Mouse (Mus musculus): ENCODE measurements around the gene Armc9.

Gene Armc9

GRCm38 (mm10) chr1:86277055-86277454, 122.5 kb downstream of the Armc9 start:
- no peak for DNase-seq (ENCODE audit: low spot score in 2 of 2)

- DNase-seq (ENCODE audit: low spot score in 2 of 2): no peak
These were observed 127.4 kb downstream of the Armc9 start for GRCm38 (mm10) chr1:86281781-86282536.

- no peak for DNase-seq (ENCODE audit: low spot score in 2 of 2)
These were observed 129.5 kb downstream of the Armc9 start for GRCm38 (mm10) chr1:86284101-86284500.

GRCm38 (mm10) chr1:86285295-86285694, 130.7 kb downstream of the Armc9 start:
- DNase-seq (ENCODE audit: low spot score in 2 of 2): no peak

GRCm38 (mm10) chr1:86287473-86287872, 132.9 kb downstream of the Armc9 start:
- no peak for DNase-seq (ENCODE audit: low spot score in 2 of 2)

GRCm38 (mm10) chr1:86290452-86290851, 135.9 kb downstream of the Armc9 start:
- no peak for DNase-seq (ENCODE audit: low spot score in 2 of 2)

- DNase-seq (ENCODE audit: low spot score in 2 of 2): no peak
These were observed 138.5 kb downstream of the Armc9 start for GRCm38 (mm10) chr1:86293091-86293490.

- no peak for DNase-seq (ENCODE audit: low spot score in 2 of 2)
These were observed 139.3 kb downstream of the Armc9 start for GRCm38 (mm10) chr1:86293868-86294267.

GRCm38 (mm10) chr1:86294472-86294871, 139.9 kb downstream of the Armc9 start:
- DNase-seq (ENCODE audit: low spot score in 2 of 2): no peak

- DNase-seq (ENCODE audit: low spot score in 2 of 2): no peak
These were observed 145.5 kb downstream of the Armc9 start for GRCm38 (mm10) chr1:86300093-86300492.

- peak; percentile 20 to 31 for DNase-seq (ENCODE audit: low spot score in 2 of 2)
These were observed 146.2 kb downstream of the Armc9 start for GRCm38 (mm10) chr1:86300731-86301130.

GRCm38 (mm10) chr1:86301221-86302091, 146.9 kb downstream of the Armc9 start:
- peak; percentile 17 to 41 for DNase-seq (ENCODE audit: low spot score in 2 of 2)

GRCm38 (mm10) chr1:86302532-86302931, 148.0 kb downstream of the Armc9 start, which contains the start of gene B3gnt7:
Gene B3gnt7, plus strand, starts transcription at chr1:86302832.
- DNase-seq (ENCODE audit: low spot score in 2 of 2): no peak

GRCm38 (mm10) chr1:86303063-86303872, 148.7 kb downstream of the Armc9 start:
- DNase-seq (ENCODE audit: low spot score in 2 of 2): peak; percentile 26 to 49

- no peak for DNase-seq (ENCODE audit: low spot score in 2 of 2)
These were observed 149.3 kb downstream of the Armc9 start for GRCm38 (mm10) chr1:86303873-86304250.

- no peak for DNase-seq (ENCODE audit: low spot score in 2 of 2)
These were observed 152.1 kb downstream of the Armc9 start for GRCm38 (mm10) chr1:86306686-86307085.

- no peak for DNase-seq (ENCODE audit: low spot score in 2 of 2)
These were observed 152.7 kb downstream of the Armc9 start for GRCm38 (mm10) chr1:86307177-86307762.

GRCm38 (mm10) chr1:86307871-86308641, 153.5 kb downstream of the Armc9 start:
- DNase-seq (ENCODE audit: low spot score in 2 of 2): no peak

GRCm38 (mm10) chr1:86309270-86309833, 154.8 kb downstream of the Armc9 start:
- DNase-seq (ENCODE audit: low spot score in 2 of 2): no peak

GRCm38 (mm10) chr1:86310536-86311310, 156.1 kb downstream of the Armc9 start:
- no peak for DNase-seq (ENCODE audit: low spot score in 2 of 2)
